ENCODE assay signal across 9 mouse cellular contexts in genomic region chr5:37895441-37896336, GRCm38 (mm10).
A peak's percentile ranks its signal among the peaks of the same experiment; 100 is the strongest.
DNase-seq lines count a peak whose midpoint lies in the region; ATAC-seq and TF ChIP-seq lines count a peak whose summit lies in the region.
"Had no signal": no experiment of that assay in that cellular context is flagged by ENCODE, and none has a peak within 500 bp of the region (broad histone marks: within the 10 kb centered on the region; RNA-seq: fewer than 3 reads in every experiment).

No protein-coding gene starts in this region.

- 8% methylated on average over 19 of the region's 19 CpGs for WGBS in liver, postnatal 0 days (ENCODE audit: insufficient replicate concordance)
- WGBS in hindbrain, embryonic 13.5 days: 2% methylated on average over 19 of the region's 19 CpGs
- 3% methylated on average over 19 of the region's 19 CpGs for WGBS in neural tube, embryonic 13.5 days

- H3K27me3 ChIP-seq in liver, postnatal 0 days (ENCODE audit: insufficient read depth, low read length): peaks cover 55% of the 10 kb centered on the region
- peaks cover 90% of the 10 kb centered on the region for H3K27me3 ChIP-seq in hindbrain, embryonic 13.5 days
- peaks cover 91% of the 10 kb centered on the region for H3K27me3 ChIP-seq in neural tube, embryonic 13.5 days

- no peak overlapping the region for H3K9ac ChIP-seq in liver, postnatal 0 days (replicated peaks)
- H3K9ac ChIP-seq in hindbrain, embryonic 13.5 days: no peak overlapping the region
- H3K9ac ChIP-seq in neural tube, embryonic 13.5 days: no peak overlapping the region

- H3K4me3 ChIP-seq in liver, postnatal 0 days (ENCODE audit: low read depth, low read length): no peak overlapping the region
- H3K4me3 ChIP-seq in hindbrain, embryonic 13.5 days: no peak overlapping the region
- no peak overlapping the region for H3K4me3 ChIP-seq in neural tube, embryonic 13.5 days

- no peaks in the 10 kb centered on the region for H3K36me3 ChIP-seq in liver, postnatal 0 days (replicated peaks; ENCODE audit: insufficient read depth, low read length)
- H3K36me3 ChIP-seq in hindbrain, embryonic 13.5 days: no peaks in the 10 kb centered on the region
- no peaks in the 10 kb centered on the region for H3K36me3 ChIP-seq in neural tube, embryonic 13.5 days

- peaks cover 3% of the 10 kb centered on the region; the same call in 1 of the 2 replicates for H3K4me1 ChIP-seq in liver, postnatal 0 days (ENCODE audit: insufficient read depth)
- H3K4me1 ChIP-seq in hindbrain, embryonic 13.5 days (replicated peaks): peaks cover 53% of the 10 kb centered on the region
- peaks cover 56% of the 10 kb centered on the region for H3K4me1 ChIP-seq in neural tube, embryonic 13.5 days (replicated peaks)

- no peaks in the 10 kb centered on the region for H3K9me3 ChIP-seq in liver, postnatal 0 days (ENCODE audit: low read length)
- no peaks in the 10 kb centered on the region for H3K9me3 ChIP-seq in hindbrain, embryonic 13.5 days
- no peaks in the 10 kb centered on the region for H3K9me3 ChIP-seq in neural tube, embryonic 13.5 days

- DNase-seq in cerebellum, postnatal 10 days: peak; percentile 47 to 53
- no peak for DNase-seq in cerebellum, adult 18-20 months
- DNase-seq in liver, postnatal 0 days: no peak
- DNase-seq in liver: no peak
- DNase-seq in ovary, adult 18-20 months (ENCODE audit: low spot score): no peak
- DNase-seq in heart, postnatal 14 days: no peak

- TF ChIP-seq CTCF in liver, postnatal 0 days (IDR thresholded peaks at IDR 0.05; ENCODE audit: low read depth): 0 out of 2 replicates have a peak, but pooled peaks have one; percentile 5

- no peak overlapping the region for H3K4me2 ChIP-seq in liver, postnatal 0 days (ENCODE audit: low read depth, low read length)
- H3K4me2 ChIP-seq in hindbrain, embryonic 13.5 days: peak overlapping the region; percentile 16; the same call in 1 of the 2 replicates
- H3K4me2 ChIP-seq in neural tube, embryonic 13.5 days: peak overlapping the region; percentile 1; the same call in 1 of the 2 replicates

- no peak overlapping the region for H3K27ac ChIP-seq in liver, postnatal 0 days (ENCODE audit: low read depth)
- H3K27ac ChIP-seq in hindbrain, embryonic 13.5 days: peak overlapping the region; percentile 35; the same call in 1 of the 2 replicates
- no peak overlapping the region for H3K27ac ChIP-seq in neural tube, embryonic 13.5 days (replicated peaks)

- intact Hi-C loops in heart, postnatal 14 days (cut with DNase I): no loop called here

- no peak for ATAC-seq in liver, postnatal 0 days
- 0 out of 2 replicates have a peak, but pooled peaks have one; percentile 14 for ATAC-seq in hindbrain, embryonic 13.5 days (ENCODE audit: low FRiP score)
- peak; percentile 24; the same call in 1 of the 2 replicates for ATAC-seq in neural tube, embryonic 13.5 days (ENCODE audit: low read depth)
- ATAC-seq: activated CD4-positive, CD25-positive, alpha-beta regulatory T cell, adult 4 months had no signal

- no peak for TF ChIP-seq EP300 in liver, postnatal 0 days (IDR thresholded peaks at IDR 0.05; ENCODE audit: low read depth)

Comparison
In these comparisons a context has a peak if more than half of its experiments do, and no peak if none do; other contexts are left out.
1. DNase-seq: peak in cerebellum, postnatal 10 days (2 of 2); none in cerebellum, adult 18-20 months (0 of 2), liver, postnatal 0 days (single experiment), liver (single experiment), ovary, adult 18-20 months (single experiment) and heart, postnatal 14 days (0 of 2).